Mouse (Mus musculus) cerebellum, postnatal 4 days (tissue): ENCODE measurements around the gene Lmnb2.

ENCODE experiments used
- DNase-seq, 2 experiments: peaks; one replicate each; pipeline ENCODE4 v3.0.0; 2022; ENCODE audit warnings: low spot score in 2 of 2, mixed read lengths in 1 of 2

Lmnb2 gene

DNA sequence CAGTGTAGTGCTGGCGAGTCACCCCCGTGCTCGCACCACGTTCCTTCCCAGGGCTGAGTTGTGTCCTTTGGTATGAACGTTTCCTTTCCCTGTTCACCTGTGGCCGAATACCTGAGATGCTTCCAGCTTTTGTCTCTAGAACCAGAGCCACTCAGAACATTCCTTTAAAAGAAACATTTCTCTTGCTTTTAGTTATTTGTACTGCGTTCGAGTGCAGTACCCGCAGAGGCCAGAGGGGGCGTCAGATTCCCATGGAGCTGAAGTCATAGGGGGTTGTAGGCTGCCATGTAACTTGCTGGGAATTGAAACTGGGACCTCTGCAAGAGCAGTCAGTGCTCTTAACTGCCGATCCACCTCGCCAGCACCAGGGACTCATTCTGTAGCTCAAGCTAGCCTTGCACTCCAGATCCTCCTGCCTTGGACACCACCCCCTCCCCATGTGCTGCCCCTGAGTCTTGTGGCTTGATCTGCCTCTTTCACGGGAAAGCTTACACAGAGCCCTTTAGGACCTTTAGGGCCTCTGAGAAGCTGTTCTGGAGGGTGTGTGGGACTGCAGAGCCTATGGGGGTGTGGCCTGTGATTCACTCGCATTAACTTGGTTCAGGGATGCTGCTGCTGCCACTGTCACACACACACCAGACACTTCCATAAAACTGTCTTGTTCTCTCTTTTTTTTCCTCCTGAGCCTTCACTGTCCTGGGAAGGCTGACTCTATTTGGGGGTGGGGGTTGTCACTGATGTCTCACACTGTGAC, 28.8 kb upstream of the Lmnb2 start:
- DNase-seq = no peak

DNA sequence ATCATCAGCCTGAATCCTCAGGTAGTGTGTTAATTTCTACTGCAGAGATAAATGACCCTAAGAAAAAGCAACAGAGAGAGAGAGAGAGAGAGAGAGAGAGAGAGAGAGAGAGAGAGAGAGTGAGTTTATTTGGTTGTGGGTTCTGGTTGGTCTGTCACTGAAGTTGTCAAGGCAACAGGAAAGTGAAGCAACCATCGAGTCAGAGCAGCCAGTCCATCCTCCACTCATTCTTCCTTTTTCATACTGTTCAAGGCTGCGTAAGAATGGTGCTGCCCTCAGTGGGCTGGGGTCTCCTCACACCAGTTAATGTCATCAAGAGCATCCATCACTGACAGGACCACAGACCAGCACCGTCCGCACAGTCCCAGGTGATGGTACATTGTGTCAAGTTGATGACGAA, 26.2 kb upstream of the Lmnb2 start:
- no peak for DNase-seq

- no peak for DNase-seq
Measured at GRCm38 (mm10) chr10:80943701-80944100, 25.7 kb upstream of the Lmnb2 start.

GRCm38 (mm10) chr10:80942919-80943318, 24.9 kb upstream of the Lmnb2 start:
- DNase-seq = no peak

- DNase-seq = no peak
Measured at GRCm38 (mm10) chr10:80940988-80941347, 22.9 kb upstream of the Lmnb2 start.

DNA sequence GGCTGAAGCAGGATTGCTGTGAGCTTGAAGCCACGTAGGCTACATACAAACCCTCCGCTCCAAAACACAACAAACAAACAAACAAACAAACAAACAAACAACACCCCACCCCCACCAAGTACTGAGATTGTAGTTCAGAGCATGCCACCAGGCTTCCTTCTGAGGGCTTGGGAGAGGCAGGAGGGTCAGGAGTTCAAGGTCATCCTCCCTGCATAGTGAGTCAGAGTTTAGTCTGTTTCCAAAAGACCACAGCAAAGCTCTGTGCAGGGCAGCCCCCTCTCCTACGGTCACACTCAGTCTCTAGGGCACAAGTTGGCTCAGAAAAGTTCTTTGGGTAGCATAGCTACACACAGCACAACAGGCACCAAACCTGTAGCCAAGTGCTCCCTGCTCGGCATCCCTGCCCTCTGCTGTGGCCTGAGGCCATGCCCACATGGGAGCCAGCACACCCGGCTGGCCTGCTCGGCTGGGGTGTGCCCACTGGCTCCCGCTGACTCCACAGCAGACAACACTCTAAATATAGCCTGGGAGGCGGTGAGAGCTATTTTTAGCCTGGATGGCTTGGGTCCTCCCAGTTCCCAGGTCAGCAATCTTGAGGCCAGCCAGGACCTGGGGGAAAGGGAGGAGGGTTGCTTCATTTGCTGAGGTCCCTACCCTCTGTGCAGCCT, 22.4 kb upstream of the Lmnb2 start:
- DNase-seq = no peak

DNA sequence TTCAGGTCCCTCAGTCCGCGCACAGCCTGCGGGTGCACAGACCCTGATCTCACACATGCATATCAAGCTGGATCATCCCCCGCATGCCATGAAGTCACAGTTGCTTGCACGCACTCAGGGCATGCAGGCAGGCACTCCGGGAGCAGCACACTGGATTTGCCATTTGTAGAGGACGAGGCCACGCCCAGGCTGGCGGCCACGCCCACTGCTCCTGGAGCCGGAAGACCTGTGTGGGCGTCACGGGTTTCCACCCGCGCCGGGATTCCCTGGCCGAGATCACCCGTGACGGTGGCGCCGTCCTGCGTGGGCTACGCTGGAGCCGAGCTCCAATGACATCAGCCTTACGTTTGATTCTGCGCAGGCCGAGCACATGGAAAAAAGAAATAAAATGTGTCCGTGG, 21.6 kb upstream of the Lmnb2 start:
- peak in 1 of 2 experiments; percentile 57 for DNase-seq

DNA sequence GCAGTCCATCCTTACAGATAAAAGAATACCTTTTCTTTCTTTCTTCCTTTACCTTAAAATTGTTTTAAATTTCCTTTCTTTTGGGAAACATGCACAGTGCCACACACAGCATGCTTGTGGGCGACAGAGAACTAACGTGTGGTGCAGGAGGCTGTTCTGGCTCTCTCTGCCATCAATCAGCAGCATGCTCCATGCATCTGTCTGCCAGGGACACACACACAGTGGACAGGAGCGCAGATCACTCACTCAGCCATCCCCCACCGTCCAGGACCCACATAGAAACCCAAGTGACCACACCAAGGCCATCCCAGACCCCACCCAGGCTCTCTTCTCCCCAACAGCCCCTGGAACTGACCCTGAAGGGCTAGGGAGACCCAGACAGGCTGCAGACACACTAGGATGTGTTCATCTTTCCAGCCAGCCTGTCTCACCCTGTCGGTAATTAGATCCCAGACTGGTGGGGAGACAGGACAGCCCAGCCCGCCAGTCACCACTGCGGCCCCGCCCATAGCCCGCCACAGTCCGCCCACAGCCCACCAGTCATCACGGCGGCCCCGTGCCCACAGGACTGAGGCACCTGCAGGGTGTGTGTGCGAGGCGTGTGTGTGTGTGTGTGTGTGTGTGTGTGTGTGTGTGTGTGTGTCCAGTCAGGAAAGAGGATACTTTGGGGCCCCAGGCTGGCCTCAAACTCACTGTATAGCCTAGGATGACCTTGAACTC, 20.9 kb upstream of the Lmnb2 start:
- no peak for DNase-seq

DNA sequence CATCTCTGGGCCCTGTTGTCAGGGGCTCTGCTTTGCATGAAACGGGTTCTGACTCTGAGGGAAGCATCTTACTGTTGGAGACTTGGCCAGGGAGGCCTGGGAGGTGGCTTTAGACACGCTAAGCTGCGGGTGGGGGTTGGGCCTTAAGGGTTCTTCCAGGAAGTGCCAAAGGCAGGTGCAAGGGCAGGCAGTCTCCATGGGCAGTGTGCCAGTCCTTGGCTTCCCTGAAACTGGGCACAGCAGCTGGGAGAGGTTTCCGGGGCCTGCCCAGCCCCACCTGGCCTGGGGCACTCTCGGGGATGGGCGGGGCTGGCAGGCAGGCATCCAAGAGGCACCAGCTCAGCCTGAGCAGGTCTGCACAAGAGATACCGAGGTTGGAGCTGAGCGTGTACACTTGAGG, 19.6 kb upstream of the Lmnb2 start:
- peak in 1 of 2 experiments; percentile 64 for DNase-seq

- no peak for DNase-seq
Measured at GRCm38 (mm10) chr10:80936810-80937164, 18.7 kb upstream of the Lmnb2 start.

DNA sequence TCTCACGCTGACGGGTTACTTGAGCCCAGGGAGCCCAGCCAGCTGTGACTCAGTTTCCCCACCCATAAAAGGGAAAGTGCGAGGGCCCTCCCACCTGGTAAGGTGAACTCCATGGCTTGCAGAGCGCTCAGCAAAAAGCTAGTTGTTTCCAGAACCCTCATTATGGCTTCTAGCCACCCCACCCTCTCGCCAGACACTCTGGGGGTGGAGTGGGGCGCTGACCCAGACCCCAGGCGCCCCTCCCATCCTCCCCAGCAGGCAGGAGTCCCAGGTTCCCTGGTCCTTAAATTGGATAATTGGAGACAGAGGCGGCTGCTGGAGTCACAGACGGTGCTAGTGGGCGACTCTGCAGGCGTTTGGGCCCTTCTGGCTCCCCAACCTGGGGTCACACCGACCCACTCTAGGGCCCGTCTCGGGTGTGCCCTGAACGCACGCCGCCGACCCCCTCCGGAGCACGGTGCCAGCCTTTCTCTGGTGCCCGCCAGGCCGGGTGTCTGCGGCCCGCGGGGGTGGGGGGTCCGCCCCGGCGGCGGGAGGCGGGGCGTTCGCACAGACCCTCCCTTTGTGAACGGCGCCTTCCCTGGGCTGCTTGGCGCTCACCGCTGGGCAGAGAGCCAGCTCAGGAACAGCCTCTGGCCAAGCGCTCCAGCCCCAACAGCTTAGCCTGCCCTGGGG, 18.2 kb upstream of the Lmnb2 start:
- DNase-seq = peak in 1 of 2 experiments; percentile 76

DNA sequence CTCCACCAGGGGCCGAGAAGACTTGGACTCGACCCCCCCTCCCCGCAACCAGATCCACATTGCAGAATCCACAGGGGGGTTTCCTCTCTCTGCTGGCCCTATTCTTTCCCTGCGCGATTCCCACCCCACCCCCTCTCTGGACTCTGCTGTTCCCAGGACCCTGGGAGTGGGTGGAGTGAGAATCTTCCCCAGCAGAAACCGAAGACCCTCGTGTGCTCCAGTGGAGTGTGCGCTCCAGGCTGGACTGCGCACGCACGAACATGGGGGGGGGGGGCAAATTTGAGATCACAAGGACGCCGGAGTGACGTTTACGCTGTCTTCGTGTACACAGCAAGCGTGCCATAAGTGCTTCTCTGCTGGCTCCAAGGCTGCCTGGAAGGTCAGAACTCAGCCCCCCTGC, 17.7 kb upstream of the Lmnb2 start:
- DNase-seq = no peak

DNA sequence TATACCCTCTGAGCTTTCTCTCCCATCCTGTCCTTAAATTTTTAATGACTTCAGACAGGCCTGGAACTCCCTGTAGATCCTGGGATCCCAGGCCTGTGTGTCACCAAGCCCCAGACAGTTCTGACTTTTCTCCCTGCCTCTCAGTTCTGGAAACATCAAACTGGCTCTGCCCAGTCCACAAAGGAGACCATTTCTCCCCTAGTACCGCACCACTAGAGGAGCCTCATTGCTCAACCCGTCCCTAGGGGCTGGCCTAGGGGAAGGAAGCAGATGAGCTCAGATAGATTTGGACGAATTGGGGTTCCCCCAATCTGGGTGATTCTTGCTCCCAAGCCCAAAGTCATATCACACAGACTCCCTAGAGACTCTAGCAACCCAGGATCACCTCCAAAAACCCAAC, 17.2 kb upstream of the Lmnb2 start:
- no peak for DNase-seq

DNA sequence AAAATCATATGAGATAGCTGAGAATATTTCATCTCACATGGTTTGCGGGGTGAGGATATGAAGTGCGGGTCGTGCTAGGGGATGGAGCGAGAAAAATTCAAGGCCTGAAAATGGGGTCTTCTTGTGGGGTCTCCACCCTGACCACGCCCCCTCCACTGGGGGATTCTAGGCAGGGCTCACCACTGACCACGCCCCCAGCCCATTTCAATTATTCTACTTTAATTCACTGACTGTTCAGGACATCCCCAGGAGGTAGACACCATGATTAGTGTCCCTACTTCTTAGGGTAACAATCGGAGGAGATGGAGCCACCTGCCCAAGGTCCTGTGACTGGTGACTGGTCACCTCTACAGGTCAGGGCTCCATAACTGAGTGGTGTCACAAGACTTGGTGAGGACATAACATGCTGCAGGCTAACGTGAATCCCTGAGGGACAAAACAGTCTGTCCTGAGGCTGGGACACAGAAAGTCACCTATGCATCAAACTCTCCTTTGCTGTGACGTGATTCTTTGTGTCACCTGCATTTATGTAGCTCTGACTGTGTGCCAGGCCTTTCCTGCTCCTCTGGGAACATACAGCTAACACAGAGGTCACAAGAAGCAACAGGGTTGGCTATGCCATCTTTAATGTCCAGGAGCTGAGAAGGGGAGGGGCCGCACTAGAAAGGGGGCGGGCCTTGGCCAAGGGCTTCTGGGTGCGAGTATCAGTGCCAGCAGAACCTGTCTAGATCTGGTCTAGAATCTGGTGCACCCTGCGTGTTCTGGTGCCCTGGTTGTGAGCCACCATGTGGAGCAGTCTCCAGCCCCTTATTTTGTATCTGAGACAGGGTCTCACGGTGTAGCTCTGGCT, 16.3 kb upstream of the Lmnb2 start:
- DNase-seq = no peak

DNA sequence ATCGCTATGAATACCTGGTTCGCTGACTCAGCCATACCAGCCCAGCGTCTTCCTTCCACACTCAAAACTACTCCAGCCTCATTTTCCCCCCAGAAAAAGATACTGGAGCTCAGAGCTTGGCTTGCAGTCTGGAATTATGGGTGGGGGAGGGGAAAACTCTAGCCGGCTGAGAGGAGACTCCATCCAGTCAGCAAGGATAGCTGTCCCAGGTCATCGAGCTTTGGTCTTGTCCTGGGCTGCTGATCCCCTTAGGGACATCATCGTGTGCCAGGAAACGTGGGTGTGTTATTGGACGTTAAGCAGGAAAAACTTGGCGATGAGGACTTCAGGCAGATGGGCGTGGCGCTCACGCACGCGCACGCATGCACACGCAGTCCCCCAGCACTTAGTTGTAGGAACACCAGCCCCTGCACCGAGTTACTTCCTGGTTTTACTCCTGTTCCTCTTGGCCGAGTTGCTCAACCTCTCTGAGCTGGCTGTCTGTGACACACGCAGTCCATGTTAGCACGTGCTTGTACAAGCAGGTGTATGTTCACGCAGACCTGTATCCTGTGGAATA, 15.5 kb upstream of the Lmnb2 start:
- no peak for DNase-seq

DNA sequence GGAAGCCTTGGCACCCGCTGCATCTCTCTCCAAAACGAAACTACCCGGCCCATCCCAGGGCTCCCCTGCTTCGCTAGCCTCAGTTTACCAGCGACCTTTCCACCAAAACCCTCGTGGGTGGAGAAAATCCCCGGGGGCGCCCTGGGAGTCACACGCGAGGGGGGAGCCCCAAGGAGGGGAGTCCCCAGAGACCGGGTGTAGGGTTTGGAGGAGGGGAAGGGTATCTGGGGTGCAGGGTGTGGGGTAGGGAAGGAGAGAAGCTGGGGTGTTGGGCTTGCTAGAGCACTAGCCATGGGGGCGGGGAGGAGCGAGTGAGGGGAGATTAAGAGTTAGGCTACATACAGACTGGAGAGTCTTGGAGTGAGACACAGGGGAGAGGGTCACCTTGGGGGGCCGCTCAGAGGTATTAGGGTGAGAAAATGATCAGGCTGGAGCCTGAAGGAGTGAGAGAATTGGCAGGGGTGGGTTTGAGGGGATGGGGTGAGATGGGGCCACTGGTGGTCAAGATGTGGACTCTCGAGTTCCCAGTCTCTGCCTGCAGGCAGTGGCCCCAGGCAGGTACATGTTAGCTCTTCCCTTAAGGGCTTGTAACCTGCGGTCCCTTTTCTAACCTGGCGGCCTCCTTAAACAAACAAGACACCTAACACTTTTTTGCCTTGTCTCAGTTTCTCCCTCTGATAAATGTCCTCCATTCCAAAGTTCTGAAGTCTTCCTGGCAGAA, 14.8 kb upstream of the Lmnb2 start:
- no peak for DNase-seq

DNA sequence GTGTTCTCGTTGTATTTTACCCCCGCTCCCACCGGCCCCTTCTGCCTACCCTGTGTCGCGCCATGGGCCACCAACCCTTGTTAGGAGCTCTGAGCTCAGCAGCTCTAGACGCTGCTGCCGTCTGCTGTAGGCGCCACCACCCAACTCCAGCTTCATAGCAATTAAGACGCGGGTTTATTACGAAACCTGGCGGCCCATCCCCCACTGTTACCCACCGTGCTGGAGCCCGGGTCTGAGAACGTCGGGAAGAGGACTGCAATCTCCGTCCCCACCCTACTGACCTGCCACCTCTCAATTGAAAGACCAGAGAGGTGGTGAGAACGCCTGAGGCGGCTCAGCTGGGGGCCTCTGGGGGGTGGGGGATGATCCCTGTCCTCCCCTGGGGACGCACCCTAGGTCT, 14.2 kb upstream of the Lmnb2 start:
- no peak for DNase-seq

DNA sequence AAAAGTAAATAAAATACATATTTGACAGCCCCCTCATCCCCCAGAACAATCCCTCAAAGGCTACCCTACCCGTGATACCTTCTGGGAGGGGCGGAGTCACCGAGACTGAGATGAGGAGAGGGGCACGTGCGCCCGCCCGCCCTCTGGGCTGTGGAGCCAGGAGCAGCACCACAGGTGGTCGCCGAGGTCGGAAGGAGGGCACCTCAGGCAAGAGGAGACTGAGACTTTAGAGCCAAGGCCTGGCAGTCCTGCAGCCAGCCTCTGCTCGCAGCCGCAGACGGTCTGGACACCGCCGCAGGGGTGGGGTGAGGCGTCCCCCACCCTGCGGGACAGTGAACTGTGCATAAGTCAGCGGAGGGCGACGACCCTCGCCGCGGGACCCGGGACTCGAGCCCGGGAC, 13.7 kb upstream of the Lmnb2 start:
- DNase-seq = peak in 1 of 2 experiments; percentile 25

GRCm38 (mm10) chr10:80931153-80931671, 13.2 kb upstream of the Lmnb2 start:
- DNase-seq = no peak
